Mouse (Mus musculus) lung, adult 2 months (tissue): ENCODE measurements around the gene Gatd1.

Experiments
- CTCF ChIP-seq: fragments of 200-500 bp; IDR thresholded peaks from 2 replicates; pipeline ENCODE4 v1.5.1; 2011; ENCODE audit warnings: mild to moderate bottlenecking, low read length, control low read depth; ENCODE audit not compliant: insufficient read depth
- POLR2A ChIP-seq: fragments of 200-500 bp; IDR thresholded peaks from 2 replicates; pipeline ENCODE4 v1.6.1; 2011; ENCODE audit warnings: low read depth, mild to moderate bottlenecking, control low read depth, low read length, borderline replicate concordance; ENCODE audit errors: extremely low read depth

DNA sequence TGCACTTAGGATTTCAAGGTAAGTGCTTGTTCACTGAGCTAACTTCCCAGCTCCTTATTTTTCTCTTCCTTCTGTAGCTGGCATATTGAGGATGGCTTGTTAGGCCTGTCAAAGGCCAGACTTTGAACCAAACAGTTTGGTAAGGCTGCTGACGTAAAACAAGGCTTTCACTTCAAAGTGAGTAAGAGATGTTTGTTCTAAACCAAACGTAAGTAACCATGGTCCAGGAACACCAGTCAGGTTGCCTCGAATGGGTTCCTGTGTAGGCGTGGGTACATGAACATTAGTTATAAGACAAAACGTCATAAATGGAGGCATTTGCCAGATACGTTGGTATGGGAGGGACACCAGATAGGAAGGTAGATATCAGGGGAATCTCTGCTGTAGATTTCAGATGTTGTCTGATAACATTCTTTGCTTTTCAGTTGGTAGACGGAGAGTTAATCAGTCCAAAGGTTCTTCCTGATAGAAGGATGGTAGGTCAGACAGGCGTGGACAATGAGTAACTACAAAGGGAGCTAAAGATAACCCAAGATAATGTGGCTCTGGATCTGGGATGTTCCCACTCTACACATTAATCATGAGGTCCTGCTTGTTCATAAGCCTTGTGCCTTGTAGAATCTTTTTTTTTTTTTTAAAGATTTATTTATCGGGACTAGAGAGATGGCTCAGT is 6.2 kb upstream of the Gatd1 start:
- TF ChIP-seq CTCF (no peak), POLR2A (no peak)
